8 mouse cellular contexts compared by ENCODE assay signal in genomic region chr16:50073979-50074378, GRCm38 (mm10).
A peak's percentile ranks its signal among the peaks of the same experiment; 100 is the strongest.
DNase-seq lines count a peak whose midpoint lies in the region; ATAC-seq and TF ChIP-seq lines count a peak whose summit lies in the region.

No protein-coding gene starts in this region.

- TF ChIP-seq POLR2A in brain, embryonic 14.5 days (IDR thresholded peaks at IDR 0.05; ENCODE audit: borderline replicate concordance, extremely low read depth, insufficient read depth, insufficient read length, poor library complexity, severe bottlenecking), result no peak

- peak; percentile 4 to 48 for DNase-seq in adrenal gland, adult (ENCODE audit: inconsistent age in 2 of 2, low spot score in 1 of 2)
- DNase-seq in adrenal gland, postnatal 4 days (ENCODE audit: low spot score in 2 of 2), result no peak
- DNase-seq in kidney, postnatal 14 days, result peak; percentile 4
- no peak for DNase-seq in kidney, postnatal 10 days
- peak; percentile 10 for DNase-seq in brain, embryonic 14.5 days (ENCODE audit: low read depth)
- DNase-seq in layer of hippocampus, postnatal 10 days (ENCODE audit: low spot score in 2 of 2), result no peak
- no peak for DNase-seq in right cerebral cortex, postnatal 4 days

- peak; percentile 39; the same call in 1 of the 2 replicates for TF ChIP-seq CTCF in brain, embryonic 14.5 days (IDR thresholded peaks at IDR 0.05; ENCODE audit: borderline replicate concordance, extremely low read depth, insufficient read depth, insufficient read length)

- peak; percentile 79 for ATAC-seq in monocyte, adult 5-6 weeks (replicated peaks; ENCODE audit: insufficient number of reproducible peaks, low FRiP score, low TSS enrichment, poor library complexity, severe bottlenecking)

Comparison
In these comparisons a context has a peak if more than half of its experiments do, and no peak if none do; other contexts are left out.
1. DNase-seq: peak in adrenal gland, adult (2 of 2), kidney, postnatal 14 days (single experiment) and brain, embryonic 14.5 days (single experiment); none in adrenal gland, postnatal 4 days (0 of 2), kidney, postnatal 10 days (single experiment), layer of hippocampus, postnatal 10 days (0 of 2) and right cerebral cortex, postnatal 4 days (single experiment).